Mouse (Mus musculus) myocyte (in vitro differentiated cells): ENCODE results near the gene Slit3.

Experiments used
- E2F4 ChIP-seq: IDR thresholded peaks from one replicate; pipeline ENCODE4 v1.6.1; 2011; ENCODE audit warnings: mild to moderate bottlenecking, control low read depth, moderate library complexity; ENCODE audit not compliant: insufficient read depth
- MAX ChIP-seq: IDR thresholded peaks from one replicate; pipeline ENCODE4 v1.6.1; 2011; ENCODE audit warnings: low read depth, mild to moderate bottlenecking, control low read depth
- POLR2A ChIP-seq: IDR thresholded peaks from one replicate; pipeline ENCODE4 v1.6.1; 2011; ENCODE audit warnings: low read depth, mild to moderate bottlenecking, control low read depth, moderate library complexity; ENCODE audit not compliant: insufficient read length
- POLR2AphosphoS2 ChIP-seq: IDR thresholded peaks from one replicate; pipeline ENCODE4 v1.6.1; 2011; ENCODE audit warnings: low read depth, control low read depth; ENCODE audit not compliant: insufficient read length
- REST ChIP-seq: IDR thresholded peaks from one replicate; pipeline ENCODE4 v1.6.1; 2011; ENCODE audit warnings: mild to moderate bottlenecking, control low read depth, moderate library complexity; ENCODE audit not compliant: insufficient read depth, insufficient read length
- TCF12 ChIP-seq: IDR thresholded peaks from one replicate; pipeline ENCODE4 v1.6.1; 2011; ENCODE audit warnings: mild to moderate bottlenecking, control low read depth; ENCODE audit not compliant: poor library complexity, insufficient read depth, severe bottlenecking
- TCF3 ChIP-seq: IDR thresholded peaks from one replicate; pipeline ENCODE4 v1.6.1; 2011; ENCODE audit warnings: low read depth, control low read depth; ENCODE audit not compliant: insufficient read length
- USF1 ChIP-seq: IDR thresholded peaks from one replicate; pipeline ENCODE4 v1.6.1; 2011; ENCODE audit warnings: low read depth, mild to moderate bottlenecking, control low read depth, moderate library complexity

GRCm38 (mm10) chr11:35664991-35665390 is 544.0 kb downstream of the Slit3 start:
- TF ChIP-seq E2F4 = no peak
- no peak for TF ChIP-seq POLR2A
- no peak for TF ChIP-seq MAX
- TF ChIP-seq POLR2AphosphoS2 = no peak
- no peak for TF ChIP-seq REST
- TF ChIP-seq USF1 = no peak
- no peak for TF ChIP-seq TCF3
- TF ChIP-seq TCF12 = no peak
